Comparison of ENCODE assay signal across 20 mouse cellular contexts in the genomic region with DNA sequence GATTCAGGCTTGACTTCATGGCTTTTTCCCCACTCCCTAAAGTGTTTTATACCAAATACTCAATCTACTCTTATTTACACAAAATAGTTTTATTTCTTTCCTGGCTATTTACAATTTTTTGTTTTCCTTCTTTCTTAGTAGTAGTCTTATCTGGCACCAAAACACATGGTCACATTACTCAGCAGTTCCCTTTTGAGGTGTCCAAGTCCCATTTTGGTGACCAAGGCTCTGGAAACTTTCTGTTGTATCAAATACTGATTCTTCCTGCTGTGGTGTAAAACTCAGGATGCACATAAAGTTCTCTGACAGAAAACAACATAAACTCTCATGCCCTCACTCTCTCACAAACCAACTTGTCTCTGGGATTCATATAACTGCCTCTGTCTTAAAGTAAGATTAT.
"Had no signal": no experiment of that assay in that cellular context is flagged by ENCODE, and none has a peak within 500 bp of the region (broad histone marks: within the 10 kb centered on the region; RNA-seq: fewer than 3 reads in every experiment).

No protein-coding gene starts in this region.

- H3K27ac ChIP-seq: lung, embryonic 15.5 days; midbrain, embryonic 10.5 days; midbrain, embryonic 12.5 days; neural tube, embryonic 13.5 days; neural tube, embryonic 15.5 days had no signal

- H3K9ac ChIP-seq: lung, embryonic 15.5 days; midbrain, embryonic 12.5 days; neural tube, embryonic 13.5 days; neural tube, embryonic 15.5 days had no signal

- H3K4me1 ChIP-seq: lung, embryonic 15.5 days; midbrain, embryonic 10.5 days; midbrain, embryonic 12.5 days; neural tube, embryonic 15.5 days had no signal

- H3K4me2 ChIP-seq: lung, embryonic 15.5 days; midbrain, embryonic 12.5 days; neural tube, embryonic 13.5 days; neural tube, embryonic 15.5 days had no signal

- H3K27me3 ChIP-seq: lung, embryonic 15.5 days; midbrain, embryonic 12.5 days; neural tube, embryonic 13.5 days; neural tube, embryonic 15.5 days had no signal

- H3K9me3 ChIP-seq: lung, embryonic 15.5 days; midbrain, embryonic 10.5 days; midbrain, embryonic 12.5 days; neural tube, embryonic 13.5 days; neural tube, embryonic 15.5 days had no signal

- ATAC-seq: lung, postnatal 0 days; midbrain, embryonic 16.5 days had no signal

- H3K4me3 ChIP-seq: lung, embryonic 15.5 days; midbrain, embryonic 10.5 days; midbrain, embryonic 12.5 days; myocyte; neural tube, embryonic 13.5 days; neural tube, embryonic 15.5 days had no signal

- DNase-seq: lung, adult 2 months; lung, postnatal 14 days; lung, postnatal 4 days; midbrain, embryonic 14.5 days; retina, postnatal 1 day; right cerebral cortex, adult 18-20 months; right cerebral cortex, postnatal 25 days; right cerebral cortex, postnatal 4 days; spleen, adult 18-20 months; thymus, adult 18-20 months; thymus, postnatal 14 days; thymus, postnatal 36 days had no signal

- H3K36me3 ChIP-seq: lung, embryonic 15.5 days; midbrain, embryonic 10.5 days; midbrain, embryonic 12.5 days; neural tube, embryonic 13.5 days; neural tube, embryonic 15.5 days had no signal
